Mouse (Mus musculus): ENCODE data around the gene Pcbp2. TPM values are rescaled to one million over a fixed set of nuclear protein-coding genes. Genes with fewer than 3 reads are reported as not detected.
A peak's percentile ranks its signal among the peaks of the same experiment; 100 is the strongest.

Gene Pcbp2
- total RNA-seq, 2 experiments from 2014 or later, result 418 to 481 TPM

GRCm38 (mm10) chr15:102524892-102525485 lies 54.6 kb downstream of the Pcbp2 start, which contains the start of gene Npff:
Gene Npff (minus strand): TSS chr15:102524942.
- peak; percentile 84 to 85 for DNase-seq (ENCODE audit: low spot score in 2 of 2)

- no peak for DNase-seq (ENCODE audit: low spot score in 2 of 2)
Observed at GRCm38 (mm10) chr15:102526111-102527002, 56.0 kb downstream of the Pcbp2 start.

GRCm38 (mm10) chr15:102527936-102528335 lies 57.6 kb downstream of the Pcbp2 start:
- DNase-seq (ENCODE audit: low spot score in 2 of 2), result no peak

GRCm38 (mm10) chr15:102528396-102528795 lies 58.1 kb downstream of the Pcbp2 start:
- DNase-seq (ENCODE audit: low spot score in 2 of 2), result no peak

GRCm38 (mm10) chr15:102530566-102530965 lies 60.2 kb downstream of the Pcbp2 start:
- DNase-seq (ENCODE audit: low spot score in 2 of 2), result no peak

- no peak for DNase-seq (ENCODE audit: low spot score in 2 of 2)
Observed at GRCm38 (mm10) chr15:102531586-102531985, 61.2 kb downstream of the Pcbp2 start.

- DNase-seq (ENCODE audit: low spot score in 2 of 2), result no peak
Observed at GRCm38 (mm10) chr15:102532106-102532900, 62.0 kb downstream of the Pcbp2 start.

GRCm38 (mm10) chr15:102533926-102534325 lies 63.6 kb downstream of the Pcbp2 start:
- DNase-seq (ENCODE audit: low spot score in 2 of 2), result no peak

GRCm38 (mm10) chr15:102544801-102545200 lies 74.5 kb downstream of the Pcbp2 start:
- peak in 1 of 2 experiments; percentile 35 for DNase-seq (ENCODE audit: low spot score in 2 of 2)

- no peak for DNase-seq (ENCODE audit: low spot score in 2 of 2)
Observed at GRCm38 (mm10) chr15:102546246-102546645, 75.9 kb downstream of the Pcbp2 start.

- peak; percentile 80 to 84 for DNase-seq (ENCODE audit: low spot score in 2 of 2)
Observed at GRCm38 (mm10) chr15:102546677-102547427, 76.5 kb downstream of the Pcbp2 start.

GRCm38 (mm10) chr15:102547478-102547877 lies 77.1 kb downstream of the Pcbp2 start:
- DNase-seq (ENCODE audit: low spot score in 2 of 2), result peak; percentile 37 to 51

Other genes starting within 250 kb of the Pcbp2 start
- gene Itgb7, start 238.6 kb upstream of the Pcbp2 start, total RNA-seq (2021), result 1 to 10 TPM; 1.3 to 2.5 TPM
- 10 to 100 TPM; 12.5 to 15.6 TPM for gene Rarg, start 213.0 kb upstream of the Pcbp2 start, total RNA-seq (2021)
- gene Gm9918, start 200.0 kb upstream of the Pcbp2 start, total RNA-seq (2021), result not detected
- gene Mfsd5, start 191.1 kb upstream of the Pcbp2 start, total RNA-seq (2021), result 10 to 100 TPM; 33.3 to 33.9 TPM
- gene Espl1, start 174.3 kb upstream of the Pcbp2 start, total RNA-seq (2021), result 1 to 10 TPM; 4.5 to 6.2 TPM
- 100 to 1,000 TPM; 379 to 390 TPM for gene Pfdn5, start 144.4 kb upstream of the Pcbp2 start, total RNA-seq (2021)
- gene Myg1, start 138.8 kb upstream of the Pcbp2 start, total RNA-seq (2021), result 10 to 100 TPM; 61.8 to 62.8 TPM
- 10 to 100 TPM; 23.2 to 26.3 TPM for gene Aaas, start 119.8 kb upstream of the Pcbp2 start, total RNA-seq (2021)
- under 1 TPM; 0.18 to 0.27 TPM for gene Sp7, start 103.4 kb upstream of the Pcbp2 start, total RNA-seq (2021)
- 10 to 100 TPM; 26.2 to 27.6 TPM for gene Sp1, start 64.4 kb upstream of the Pcbp2 start, total RNA-seq (2021)
- under 1 TPM; 0.42 to 0.75 TPM for gene Amhr2, start 25.2 kb upstream of the Pcbp2 start, total RNA-seq (2021)
- 10 to 100 TPM; 23.3 to 23.4 TPM for gene Prr13, start 11.5 kb upstream of the Pcbp2 start, total RNA-seq (2021)
- gene Gm10337, start 33.2 kb downstream of the Pcbp2 start, total RNA-seq (2021), result not detected
- 10 to 100 TPM; 83.2 to 88.9 TPM for gene Map3k12, start 46.5 kb downstream of the Pcbp2 start, total RNA-seq (2021)
- 10 to 100 TPM; 45.7 to 46.8 TPM for gene Tarbp2, start 47.7 kb downstream of the Pcbp2 start, total RNA-seq (2021)
- gene Npff, start 54.4 kb downstream of the Pcbp2 start, total RNA-seq (2021), result 1 to 10 TPM; 2.6 to 6.3 TPM
- under 1 TPM in 1 of 2 experiments, not detected in 1; 0.60 TPM for gene Gm28047, start 154.5 kb downstream of the Pcbp2 start, total RNA-seq (2021)
- 10 to 100 TPM; 39.4 to 40.5 TPM for gene Atf7, start 154.9 kb downstream of the Pcbp2 start, total RNA-seq (2021)
- gene Atp5g2, start 201.8 kb downstream of the Pcbp2 start, total RNA-seq (2021), result 10 to 100 TPM in 1 of 2 experiments, 1 to 10 TPM in 1; 5.9 to 17.8 TPM